Mouse (Mus musculus): ENCODE measurements around the gene Dbf4. TPM values are rescaled to one million over a fixed set of nuclear protein-coding genes. Genes with fewer than 3 reads are reported as not detected.

The Dbf4 gene
- 9.2 TPM for polyA plus RNA-seq (2017; shearing (Covaris generic))

DNA sequence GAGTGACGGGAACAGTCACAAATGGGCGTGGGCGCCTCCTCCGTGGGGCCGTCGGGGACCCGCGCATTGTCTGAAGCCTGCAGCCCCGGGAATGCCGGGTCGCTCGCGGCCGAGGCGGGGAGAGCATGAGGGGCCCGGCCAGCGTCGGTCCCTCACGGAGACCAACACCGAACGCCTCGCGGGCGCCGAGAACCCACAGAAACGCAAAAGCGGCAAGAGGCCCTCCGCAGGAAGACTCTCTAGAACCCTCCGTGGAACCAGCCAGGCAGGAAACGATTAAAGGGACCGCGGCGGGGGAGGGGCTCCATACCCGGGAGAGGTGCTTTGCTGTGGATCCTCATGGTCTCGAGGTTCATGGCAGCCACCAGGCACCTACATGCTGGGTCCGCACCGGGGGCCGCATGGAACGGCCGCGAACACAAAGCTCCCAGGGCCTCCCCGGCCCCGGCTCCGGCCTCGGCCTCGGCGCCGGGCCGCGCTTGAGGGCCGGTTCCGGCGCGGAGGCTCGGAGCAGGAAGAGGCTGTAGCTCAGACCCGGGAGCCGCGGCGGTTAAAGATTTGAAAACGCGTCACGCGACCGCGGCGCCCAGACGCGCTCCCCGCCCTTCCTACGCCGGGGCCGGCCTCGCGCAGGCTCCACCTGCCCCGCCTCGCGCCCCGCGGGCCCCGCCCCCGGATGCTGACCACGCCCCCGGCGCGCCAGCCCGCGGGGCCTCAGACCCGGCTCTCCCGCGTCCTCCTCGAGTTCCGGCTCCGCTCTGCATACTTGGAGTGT, at the start of gene Dbf4, which contains the start of gene Slc25a40:
Gene Dbf4, minus strand, starts transcription at position 560 of the 775 bp plus-strand sequence.
Gene Slc25a40, plus strand, starts transcription at position 694 of the 775 bp plus-strand sequence.

DNA sequence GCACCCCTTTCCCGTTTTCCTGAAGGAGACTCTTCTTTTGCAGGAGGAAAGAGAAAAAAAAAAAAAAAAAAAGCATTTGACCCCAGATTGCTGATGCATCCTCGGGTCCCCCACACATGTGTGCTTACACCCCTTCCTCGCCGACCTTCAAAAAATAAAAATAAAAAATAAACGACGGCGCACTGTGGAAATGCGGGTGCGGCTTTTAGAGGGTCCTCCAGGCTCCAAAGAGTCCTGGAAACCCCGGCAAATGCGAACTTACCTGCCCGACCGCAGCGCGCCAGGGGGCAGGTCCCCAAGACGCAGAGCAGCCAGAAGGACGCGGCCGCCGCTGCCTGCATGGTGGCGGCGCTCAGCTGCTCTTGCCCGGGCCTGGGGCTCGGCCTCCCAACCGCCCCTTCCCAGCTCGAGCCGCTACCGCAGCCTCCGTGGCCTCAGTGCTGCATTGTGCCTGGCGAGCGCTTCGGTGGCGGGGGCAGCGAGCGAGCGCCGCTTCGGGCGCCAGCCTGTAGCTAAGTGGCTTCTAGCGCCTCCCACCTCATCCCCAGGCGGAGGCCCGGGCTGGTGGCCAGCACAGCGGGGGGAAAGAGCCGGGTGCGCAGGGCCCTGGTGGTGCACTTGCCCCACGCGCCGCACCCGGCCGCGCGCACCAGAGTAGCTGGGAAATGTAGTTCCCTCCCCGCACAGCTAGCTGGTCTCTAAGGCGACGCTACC, 54.7 kb downstream of the Dbf4 start, which contains the start of gene Adam22:
Gene Adam22, minus strand, starts transcription at position 547 of the 714 bp plus-strand sequence.

Other genes starting within 250 kb of the Dbf4 start
- 0.62 TPM for gene Adam22, start 54.6 kb downstream of the Dbf4 start, polyA plus RNA-seq (2017; shearing (Covaris generic))
- 30.6 TPM for gene Slc25a40, start 134 bp upstream of the Dbf4 start, polyA plus RNA-seq (2017; shearing (Covaris generic))
- 3.7 TPM for gene Rundc3b, start 200.2 kb upstream of the Dbf4 start, polyA plus RNA-seq (2017; shearing (Covaris generic))
- gene Abcb1a, start 237.4 kb upstream of the Dbf4 start, polyA plus RNA-seq (2017; shearing (Covaris generic)), result 46.8 TPM

Measured in CD4-positive, CD25-positive, alpha-beta regulatory T cell, adult 9 weeks (primary cell).